Mouse (Mus musculus): Measurements from ENCODE around the gene Gm10697. TPM values are rescaled to one million over a fixed set of nuclear protein-coding genes. Genes with fewer than 3 reads are reported as not detected.
"Not testable (repeated sequence)": the region's sequence is repeated elsewhere in the genome, so short reads cannot be mapped to it uniquely, and the experiment has no call there.

Gm10697 gene
- total RNA-seq (2012; rRNA removed): not detected in 2 replicates
- not detected for polyA plus RNA-seq (2012; ENCODE audit: insufficient read depth in 1 of 2, insufficient read length in 2 of 2, low read depth in 1 of 2, low replicate concordance in 2 of 2, missing spikeins in 1 of 2)

DNA sequence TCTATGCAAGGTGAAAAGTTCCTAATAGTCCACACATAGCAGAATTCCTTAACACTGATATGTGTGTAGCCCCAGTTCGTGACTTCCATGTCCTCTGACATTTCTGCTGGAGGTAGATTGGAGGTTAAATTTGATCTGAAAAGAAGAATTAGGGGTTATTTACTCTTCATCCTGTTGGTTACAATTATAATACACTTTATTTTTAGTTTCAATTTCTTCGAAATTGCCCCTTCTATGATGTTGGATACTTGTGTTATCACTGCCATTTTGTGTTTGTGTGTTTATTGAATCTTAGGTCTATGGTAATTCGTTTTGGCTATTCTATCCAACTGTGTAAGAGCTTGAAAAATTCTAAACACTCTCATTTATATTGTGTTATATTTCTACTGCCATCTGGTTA, at the start of gene Gm10697:
Gm10697 (minus strand) TSS at position 101 of the 400 bp plus-strand sequence.
- H3K36me3 ChIP-seq (ENCODE audit: control insufficient read depth in 1 of 2, insufficient read depth in 2 of 2, low read length in 2 of 2); H3K27ac ChIP-seq (ENCODE audit: control insufficient read depth, low read depth, low read length); H3K4me3 ChIP-seq (ENCODE audit: control insufficient read depth in 1 of 2, insufficient read depth in 1 of 2, low read depth in 2 of 2, low read length in 2 of 2); H3K79me2 ChIP-seq (ENCODE audit: control insufficient read depth, insufficient read depth, low read length, poor library complexity); H3K9me3 ChIP-seq (replicated peaks; ENCODE audit: insufficient read depth, low read length); H3K4me1 ChIP-seq (ENCODE audit: control insufficient read depth in 1 of 2, insufficient read depth in 2 of 2, low read length in 2 of 2); DNase-seq (ENCODE audit: low read depth, low spot score); H3K9ac ChIP-seq (ENCODE audit: control insufficient read depth, low read depth, low read length, poor library complexity, severe bottlenecking); H3K27me3 ChIP-seq (ENCODE audit: control insufficient read depth in 1 of 2, insufficient read depth in 2 of 2, low read length in 2 of 2): not testable (repeated sequence)

DNA sequence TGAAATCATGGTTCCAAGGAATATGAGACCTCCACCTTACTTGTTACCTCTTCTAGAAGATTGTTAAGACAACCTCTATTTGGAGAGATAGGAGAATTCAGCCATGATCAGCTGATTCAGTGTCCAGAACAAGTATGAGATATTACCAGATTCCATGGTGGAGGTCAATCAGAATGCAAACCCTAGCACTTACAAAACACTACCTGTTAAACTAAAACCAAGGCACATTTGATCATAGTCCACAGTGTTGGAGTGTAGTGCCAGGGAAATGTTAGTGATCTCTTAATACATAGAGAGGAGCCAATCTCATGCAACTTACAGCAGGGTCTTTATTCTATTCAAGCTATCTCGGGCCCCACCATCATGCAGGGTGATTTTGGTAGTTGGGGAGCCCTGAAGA, 42.6 kb upstream of the Gm10697 start:
- H3K9ac ChIP-seq (ENCODE audit: control insufficient read depth, low read depth, low read length, poor library complexity, severe bottlenecking); H3K27ac ChIP-seq (ENCODE audit: control insufficient read depth, low read depth, low read length); H3K4me1 ChIP-seq (ENCODE audit: control insufficient read depth in 1 of 2, insufficient read depth in 2 of 2, low read length in 2 of 2); H3K4me3 ChIP-seq (ENCODE audit: control insufficient read depth in 1 of 2, insufficient read depth in 1 of 2, low read depth in 2 of 2, low read length in 2 of 2); DNase-seq (ENCODE audit: low read depth, low spot score); H3K36me3 ChIP-seq (ENCODE audit: control insufficient read depth in 1 of 2, insufficient read depth in 2 of 2, low read length in 2 of 2); H3K79me2 ChIP-seq (ENCODE audit: control insufficient read depth, insufficient read depth, low read length, poor library complexity); H3K27me3 ChIP-seq (ENCODE audit: control insufficient read depth in 1 of 2, insufficient read depth in 2 of 2, low read length in 2 of 2); H3K9me3 ChIP-seq (replicated peaks; ENCODE audit: insufficient read depth, low read length): not testable (repeated sequence)

DNA sequence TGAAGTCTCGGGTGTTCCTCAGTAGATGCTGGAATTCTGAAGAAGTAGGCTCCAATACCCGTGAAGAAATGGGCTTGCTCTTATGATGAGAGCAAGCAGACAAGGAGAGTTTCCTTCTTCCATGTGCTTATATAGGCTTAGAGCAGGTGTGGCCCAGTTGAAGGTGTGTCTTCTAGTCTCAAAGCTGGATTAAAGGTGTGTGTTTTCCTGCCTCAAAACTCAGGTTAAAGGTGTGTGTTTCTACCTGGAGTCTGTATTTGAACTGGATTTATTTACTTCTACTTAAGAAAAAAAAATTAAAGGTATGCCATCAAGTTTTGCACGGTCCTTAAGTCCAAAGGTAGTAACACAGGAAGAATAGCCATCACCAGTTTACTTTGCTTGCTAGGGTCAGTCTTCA, 17.7 kb downstream of the Gm10697 start, which contains the start of gene Gm9125:
Gm9125 (minus strand) TSS at position 101 of the 400 bp plus-strand sequence.
- H3K4me3 ChIP-seq (ENCODE audit: control insufficient read depth in 1 of 2, insufficient read depth in 1 of 2, low read depth in 2 of 2, low read length in 2 of 2); H3K4me1 ChIP-seq (ENCODE audit: control insufficient read depth in 1 of 2, insufficient read depth in 2 of 2, low read length in 2 of 2); H3K9me3 ChIP-seq (replicated peaks; ENCODE audit: insufficient read depth, low read length); H3K27me3 ChIP-seq (ENCODE audit: control insufficient read depth in 1 of 2, insufficient read depth in 2 of 2, low read length in 2 of 2); H3K79me2 ChIP-seq (ENCODE audit: control insufficient read depth, insufficient read depth, low read length, poor library complexity); H3K9ac ChIP-seq (ENCODE audit: control insufficient read depth, low read depth, low read length, poor library complexity, severe bottlenecking); H3K36me3 ChIP-seq (ENCODE audit: control insufficient read depth in 1 of 2, insufficient read depth in 2 of 2, low read length in 2 of 2); DNase-seq (ENCODE audit: low read depth, low spot score); H3K27ac ChIP-seq (ENCODE audit: control insufficient read depth, low read depth, low read length): not testable (repeated sequence)

DNA sequence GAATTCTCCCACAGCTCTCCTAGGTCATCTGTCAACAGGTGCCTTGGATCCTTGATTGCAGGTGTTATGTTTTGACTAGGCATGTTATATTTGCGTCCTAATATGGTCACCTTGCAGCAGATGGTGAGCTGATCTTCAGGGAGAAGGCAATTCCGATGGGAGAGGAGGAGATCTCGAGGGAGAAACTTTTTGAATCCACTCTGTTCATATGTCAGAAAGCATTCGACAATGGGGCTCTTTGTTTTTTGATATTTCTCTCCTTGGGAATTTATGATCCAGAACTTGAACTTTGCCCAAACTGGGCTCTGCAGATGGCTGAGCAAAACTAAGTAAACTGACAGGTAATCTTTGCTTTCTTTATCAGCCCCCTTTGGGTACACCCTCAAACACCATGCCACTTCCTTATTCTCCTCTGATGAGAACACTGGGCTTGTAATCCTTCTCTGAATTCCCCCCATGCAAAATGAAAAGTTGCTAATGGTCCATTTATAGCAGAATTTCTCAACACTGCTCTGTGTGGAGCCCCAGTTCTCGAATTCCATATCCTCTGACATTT, 22.8 kb downstream of the Gm10697 start:
- not testable (repeated sequence) for H3K9ac ChIP-seq (ENCODE audit: control insufficient read depth, low read depth, low read length, poor library complexity, severe bottlenecking); H3K79me2 ChIP-seq (ENCODE audit: control insufficient read depth, insufficient read depth, low read length, poor library complexity); H3K36me3 ChIP-seq (ENCODE audit: control insufficient read depth in 1 of 2, insufficient read depth in 2 of 2, low read length in 2 of 2); H3K9me3 ChIP-seq (replicated peaks; ENCODE audit: insufficient read depth, low read length); H3K27ac ChIP-seq (ENCODE audit: control insufficient read depth, low read depth, low read length); H3K27me3 ChIP-seq (ENCODE audit: control insufficient read depth in 1 of 2, insufficient read depth in 2 of 2, low read length in 2 of 2); H3K4me3 ChIP-seq (ENCODE audit: control insufficient read depth in 1 of 2, insufficient read depth in 1 of 2, low read depth in 2 of 2, low read length in 2 of 2); H3K4me1 ChIP-seq (ENCODE audit: control insufficient read depth in 1 of 2, insufficient read depth in 2 of 2, low read length in 2 of 2); DNase-seq (ENCODE audit: low read depth, low spot score)

DNA sequence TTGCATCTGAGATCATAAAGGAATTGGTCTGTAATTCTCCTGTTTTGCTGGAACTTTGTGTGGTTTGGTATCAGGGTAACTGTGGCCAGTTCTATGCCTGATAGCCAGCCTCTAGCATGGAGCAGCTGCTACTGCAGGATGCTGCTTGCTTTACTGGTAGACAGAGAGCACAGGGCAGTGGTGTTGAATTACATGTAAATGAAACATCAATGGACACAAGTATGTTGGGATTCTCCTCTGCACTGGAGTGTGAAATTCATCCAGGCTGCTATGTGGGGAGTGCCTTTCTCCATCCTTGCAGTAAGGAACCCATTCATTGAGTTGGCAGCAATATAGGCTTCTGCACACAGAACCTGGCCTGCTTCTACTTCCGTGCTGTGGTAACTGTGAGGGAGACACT, 34.2 kb downstream of the Gm10697 start:
- not testable (repeated sequence) for H3K4me1 ChIP-seq (ENCODE audit: control insufficient read depth in 1 of 2, insufficient read depth in 2 of 2, low read length in 2 of 2)

DNA sequence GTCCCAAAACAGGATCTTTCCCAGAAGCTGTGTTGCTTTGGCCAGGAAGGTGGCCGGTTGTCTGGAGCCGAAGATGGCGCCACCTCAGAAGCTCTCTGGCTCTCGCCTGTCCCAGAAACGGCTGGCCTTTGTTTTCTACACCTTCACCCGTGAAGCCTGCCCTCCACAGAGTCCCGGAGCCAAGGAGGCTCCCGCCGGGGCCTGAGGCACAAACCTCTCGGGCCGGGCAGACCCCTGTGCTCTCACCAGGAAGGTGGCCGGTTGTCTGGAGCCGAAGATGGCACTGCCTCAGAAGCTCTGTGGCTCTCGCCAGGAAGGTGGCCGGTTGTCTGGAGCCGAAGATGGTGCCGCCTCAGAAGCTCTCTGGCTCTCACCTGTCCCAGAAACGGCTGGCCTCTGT, 38.0 kb downstream of the Gm10697 start:
- not testable (repeated sequence) for H3K27ac ChIP-seq (ENCODE audit: control insufficient read depth, low read depth, low read length); DNase-seq (ENCODE audit: low read depth, low spot score); H3K4me1 ChIP-seq (ENCODE audit: control insufficient read depth in 1 of 2, insufficient read depth in 2 of 2, low read length in 2 of 2); H3K27me3 ChIP-seq (ENCODE audit: control insufficient read depth in 1 of 2, insufficient read depth in 2 of 2, low read length in 2 of 2); H3K9me3 ChIP-seq (replicated peaks; ENCODE audit: insufficient read depth, low read length); H3K79me2 ChIP-seq (ENCODE audit: control insufficient read depth, insufficient read depth, low read length, poor library complexity); H3K36me3 ChIP-seq (ENCODE audit: control insufficient read depth in 1 of 2, insufficient read depth in 2 of 2, low read length in 2 of 2); H3K4me3 ChIP-seq (ENCODE audit: control insufficient read depth in 1 of 2, insufficient read depth in 1 of 2, low read depth in 2 of 2, low read length in 2 of 2); H3K9ac ChIP-seq (ENCODE audit: control insufficient read depth, low read depth, low read length, poor library complexity, severe bottlenecking)

More for the DNA sequence above, 34.2 kb downstream of the Gm10697 start:
- not testable (repeated sequence) for H3K27me3 ChIP-seq (ENCODE audit: control insufficient read depth in 1 of 2, insufficient read depth in 2 of 2, low read length in 2 of 2); H3K4me3 ChIP-seq (ENCODE audit: control insufficient read depth in 1 of 2, insufficient read depth in 1 of 2, low read depth in 2 of 2, low read length in 2 of 2); H3K36me3 ChIP-seq (ENCODE audit: control insufficient read depth in 1 of 2, insufficient read depth in 2 of 2, low read length in 2 of 2); H3K9me3 ChIP-seq (replicated peaks; ENCODE audit: insufficient read depth, low read length); H3K27ac ChIP-seq (ENCODE audit: control insufficient read depth, low read depth, low read length); H3K79me2 ChIP-seq (ENCODE audit: control insufficient read depth, insufficient read depth, low read length, poor library complexity); H3K9ac ChIP-seq (ENCODE audit: control insufficient read depth, low read depth, low read length, poor library complexity, severe bottlenecking); DNase-seq (ENCODE audit: low read depth, low spot score)

All from MEL (cell line).